Mouse (Mus musculus): ENCODE data around the gene Ppp6r2.

Gene Ppp6r2

DNA sequence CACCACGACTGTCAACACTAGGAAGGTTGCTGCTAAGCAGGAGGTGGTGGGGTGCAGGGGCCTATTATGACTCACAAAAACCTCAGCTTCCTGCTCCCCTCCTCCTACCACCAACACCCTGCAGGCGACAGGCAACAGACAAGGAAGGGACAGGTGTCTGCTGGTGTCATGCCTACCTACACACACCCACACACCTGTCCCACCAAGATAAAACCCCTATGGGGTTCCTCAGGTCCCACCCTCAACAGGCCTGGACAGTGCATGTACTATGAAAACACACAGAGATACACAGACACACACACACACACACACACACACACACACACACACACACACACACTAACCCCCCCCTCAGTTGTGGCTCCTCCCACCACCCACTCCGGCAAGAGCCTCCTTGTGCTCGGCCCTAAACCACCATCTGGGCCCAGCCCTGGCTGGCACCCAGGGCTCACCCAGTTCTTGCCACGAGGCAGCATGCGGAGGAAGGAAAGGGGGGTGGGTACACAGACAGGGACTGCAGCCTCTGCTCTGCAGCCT is 98.7 kb downstream of the Ppp6r2 start:
- no peak for DNase-seq (ENCODE audit: low spot score)

DNA sequence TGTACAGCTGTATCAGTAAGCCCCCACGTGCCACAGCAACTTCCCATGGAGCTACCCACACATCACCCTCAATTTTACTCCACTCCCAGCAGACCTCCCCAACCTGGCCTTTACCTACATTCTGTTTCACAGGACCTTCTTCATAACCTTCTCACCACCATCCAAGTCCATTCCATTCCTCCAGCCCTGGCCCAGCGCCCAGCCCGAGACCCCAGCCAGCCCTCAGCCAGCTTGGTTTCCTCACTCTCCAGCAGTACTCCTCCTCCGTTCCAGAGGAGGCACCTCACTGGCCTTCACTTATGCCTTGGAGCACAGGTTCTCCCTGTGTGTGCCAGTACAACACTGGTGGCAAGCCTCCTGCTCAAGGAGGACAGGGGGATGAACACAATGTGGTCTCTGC is 102.0 kb downstream of the Ppp6r2 start:
- no peak for DNase-seq (ENCODE audit: low spot score)

DNA sequence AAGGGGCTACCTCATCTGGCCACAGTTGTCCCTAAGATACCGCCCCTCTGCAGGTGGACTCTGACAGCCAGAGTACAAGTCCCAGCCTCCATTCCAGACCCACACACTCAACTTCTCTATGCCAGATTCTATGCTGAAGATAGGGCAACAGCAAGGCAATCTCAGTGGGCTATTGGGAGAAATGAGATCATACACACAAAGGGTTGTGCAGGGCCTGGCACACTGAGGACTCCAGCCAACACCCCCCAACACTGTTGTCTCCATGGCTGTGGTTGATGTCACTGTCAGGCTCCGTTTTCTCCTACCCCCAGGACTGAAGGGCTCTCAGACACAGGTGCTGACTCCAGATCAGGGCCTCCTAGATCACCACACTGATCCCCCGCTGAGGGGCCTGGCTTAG is 102.8 kb downstream of the Ppp6r2 start:
- no peak for DNase-seq (ENCODE audit: low spot score)

DNA sequence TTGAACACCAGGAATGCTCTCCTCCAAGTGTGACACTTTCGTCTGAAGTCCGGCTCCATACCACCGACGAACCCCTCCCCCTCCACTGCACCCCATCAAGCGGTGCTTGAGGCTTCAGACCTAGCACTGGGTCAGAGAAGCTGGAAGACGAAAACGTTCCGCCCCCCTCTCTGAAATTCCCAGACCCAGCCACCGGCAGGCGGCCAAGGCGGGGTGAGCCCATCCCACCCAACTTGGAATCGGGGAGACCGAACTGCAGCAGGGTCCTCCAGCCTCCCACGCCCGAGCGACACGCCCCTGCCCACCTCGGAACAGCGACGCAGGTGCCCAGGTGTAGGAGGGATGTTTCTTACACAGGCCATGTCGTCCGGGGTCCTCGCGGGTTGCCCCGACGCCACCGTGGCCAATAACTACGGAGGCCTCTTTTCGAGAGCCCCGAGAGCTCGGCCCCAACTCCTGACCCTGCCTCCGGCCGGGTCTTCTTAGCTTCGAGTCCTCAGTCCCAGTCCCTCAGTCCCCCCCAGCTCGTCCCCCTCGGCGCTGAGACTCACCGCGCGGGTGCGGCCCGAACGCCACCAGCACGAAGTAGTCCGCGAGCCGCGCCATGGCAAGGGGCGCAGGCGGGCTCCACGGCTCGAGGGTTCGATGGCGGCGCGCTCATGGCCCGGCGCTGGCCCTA is 103.3 kb downstream of the Ppp6r2 start:
- no peak for DNase-seq (ENCODE audit: low spot score)

DNA sequence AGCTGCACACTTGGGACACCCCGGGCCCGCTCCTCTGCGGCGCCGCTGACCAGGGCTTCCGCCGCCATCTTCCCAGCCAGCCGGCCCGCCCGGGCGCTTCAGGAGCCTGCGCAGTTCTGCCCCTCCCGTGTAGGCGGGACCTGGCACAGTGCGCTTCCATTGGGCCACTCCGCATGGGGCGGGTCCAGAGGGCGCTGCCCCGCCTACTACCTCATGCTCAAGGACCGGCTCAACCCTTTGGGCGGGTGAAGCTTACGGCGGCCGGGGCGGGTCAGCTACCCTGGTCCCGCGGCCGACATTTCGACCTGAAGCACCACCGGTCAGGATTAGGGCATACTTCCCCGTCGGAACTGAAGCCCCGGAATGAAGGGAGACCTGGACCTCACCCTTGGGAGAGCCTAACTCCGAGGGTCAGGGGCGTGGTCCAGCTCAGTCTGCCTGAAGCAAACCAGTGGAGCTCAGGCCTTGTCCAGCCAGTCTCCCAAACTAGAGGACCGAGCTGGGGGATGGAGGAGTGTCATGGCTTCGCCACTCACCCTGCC is 103.9 kb downstream of the Ppp6r2 start, which contains the start of gene Sbf1:
TSS of gene Sbf1 (minus strand) at position 122 of the 542 bp plus-strand sequence.
- peak; percentile 97 for DNase-seq (ENCODE audit: low spot score)

DNA sequence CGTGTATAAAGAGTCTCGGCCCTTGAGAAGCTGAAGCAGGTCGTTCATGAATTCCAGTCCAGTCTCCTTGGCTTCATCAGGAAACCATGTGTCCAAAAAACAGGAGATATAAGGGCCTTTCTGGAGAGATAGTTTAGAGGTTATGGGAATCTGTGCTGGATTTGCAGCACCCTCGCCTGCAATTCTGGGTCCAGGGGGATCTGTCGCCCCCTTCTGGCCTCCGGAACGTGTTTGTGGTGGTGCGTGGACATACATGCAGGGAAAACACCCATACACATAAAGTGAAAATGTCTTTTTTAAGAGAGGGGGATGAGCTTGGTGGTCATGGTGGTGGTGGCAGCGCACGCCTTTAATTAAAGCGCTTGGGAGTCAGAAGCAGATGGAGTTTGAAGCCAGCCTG is 104.8 kb downstream of the Ppp6r2 start:
- no peak for DNase-seq (ENCODE audit: low spot score)

DNA sequence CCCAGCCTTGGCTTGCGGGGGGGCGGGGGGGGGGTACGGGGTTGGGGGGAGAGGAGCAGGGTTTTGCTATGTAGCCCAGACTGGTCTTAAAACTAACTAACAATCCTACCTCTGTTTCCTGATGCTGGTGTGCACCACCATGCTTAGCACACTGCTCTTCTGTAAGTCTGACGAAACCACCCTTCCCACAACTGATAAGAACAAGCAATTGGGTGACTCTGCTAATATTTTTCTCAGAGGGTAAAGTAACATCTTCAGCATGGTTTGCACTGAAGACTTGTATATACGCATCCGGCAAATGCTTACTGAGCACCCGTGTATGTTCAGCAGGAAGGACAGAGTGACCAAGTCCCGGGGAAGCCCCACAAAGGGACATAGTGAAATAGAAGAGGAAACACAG is 109.9 kb downstream of the Ppp6r2 start:
- no peak for DNase-seq (ENCODE audit: low spot score)

DNA sequence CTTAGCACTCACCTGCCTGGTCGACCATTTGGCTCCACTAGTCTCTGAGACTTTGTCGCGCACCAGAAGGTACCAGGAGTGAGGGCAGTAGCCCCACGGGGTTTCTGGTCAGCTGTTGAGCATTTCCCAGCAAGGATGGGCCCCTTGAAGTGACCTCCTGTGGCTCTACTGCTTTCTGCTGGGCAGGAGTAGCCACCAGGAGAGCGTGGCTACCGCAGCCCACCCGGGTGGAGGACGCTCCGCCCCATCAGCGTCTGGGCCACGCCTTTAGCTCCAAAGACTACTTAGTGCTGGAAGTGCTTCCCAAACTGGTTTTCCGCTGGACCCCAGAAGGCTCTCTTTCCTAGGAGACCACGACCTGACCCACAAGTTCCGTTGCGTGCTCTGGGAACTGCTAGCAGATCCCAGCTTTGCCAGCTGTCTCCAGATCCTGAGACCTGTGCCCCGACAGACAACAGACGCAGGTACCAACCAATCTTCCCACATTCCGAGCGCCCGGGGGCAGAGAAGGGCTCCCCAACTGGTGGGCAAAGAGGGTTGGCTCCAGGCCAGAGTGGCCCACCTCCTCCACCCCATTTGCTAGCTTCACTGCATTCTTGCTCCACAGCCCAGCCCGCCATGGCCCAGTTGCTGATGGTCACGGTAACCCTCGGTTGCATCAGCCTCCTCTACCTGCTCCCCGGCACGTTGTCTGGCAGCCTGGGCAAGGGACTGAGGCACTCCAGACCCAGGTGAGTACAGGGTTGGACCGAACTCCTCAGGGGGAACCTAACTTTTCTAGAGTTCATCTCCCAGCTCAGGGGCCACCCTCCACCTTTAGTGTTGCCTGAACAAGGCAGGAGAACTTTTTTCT is 111.5 kb downstream of the Ppp6r2 start, which contains the start of gene Adm2:
TSS of gene Adm2 (plus strand) at position 51 of the 853 bp plus-strand sequence.
- no peak for DNase-seq (ENCODE audit: low spot score)

DNA sequence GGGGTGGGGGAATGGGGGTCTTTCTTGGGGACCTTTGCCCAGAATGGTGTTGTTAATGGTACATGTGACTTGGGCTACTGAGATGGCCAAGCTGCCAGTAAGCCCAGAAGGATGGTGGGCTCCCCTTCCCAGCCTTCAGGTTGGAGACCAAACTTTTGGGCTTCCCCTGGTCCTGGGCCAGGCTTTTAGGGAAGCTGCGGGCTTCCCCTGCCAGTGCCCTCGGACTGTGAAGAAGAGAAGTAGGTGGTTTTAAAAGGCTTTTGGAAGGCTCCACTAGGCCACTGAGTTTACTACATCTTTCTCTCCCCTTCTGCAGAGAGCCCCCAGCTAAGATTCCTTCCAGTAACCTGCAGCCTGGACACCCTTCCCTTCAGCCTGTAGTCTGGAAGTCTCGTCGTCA is 112.3 kb downstream of the Ppp6r2 start:
- DNase-seq (ENCODE audit: low spot score) = no peak

DNA sequence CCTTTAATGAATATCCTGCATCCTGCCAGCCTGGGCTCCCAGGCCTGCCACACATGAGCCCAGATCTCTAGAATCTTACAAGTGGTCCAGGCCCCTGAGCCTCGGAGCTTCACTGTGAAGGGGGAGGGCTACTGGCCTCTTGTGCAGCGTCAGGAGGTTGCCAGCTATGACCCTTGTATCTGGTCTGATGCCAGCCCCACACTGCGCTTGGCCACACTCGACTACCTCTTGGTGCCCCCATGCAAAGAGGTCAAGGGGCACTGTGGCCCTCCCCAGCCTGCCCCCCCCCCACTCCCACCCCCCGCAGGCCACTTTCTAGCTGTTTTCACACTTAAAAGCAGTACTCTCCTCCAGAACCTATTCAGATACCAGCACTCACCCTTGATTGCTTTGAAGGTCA is 115.1 kb downstream of the Ppp6r2 start:
- no peak for DNase-seq (ENCODE audit: low spot score)

DNA sequence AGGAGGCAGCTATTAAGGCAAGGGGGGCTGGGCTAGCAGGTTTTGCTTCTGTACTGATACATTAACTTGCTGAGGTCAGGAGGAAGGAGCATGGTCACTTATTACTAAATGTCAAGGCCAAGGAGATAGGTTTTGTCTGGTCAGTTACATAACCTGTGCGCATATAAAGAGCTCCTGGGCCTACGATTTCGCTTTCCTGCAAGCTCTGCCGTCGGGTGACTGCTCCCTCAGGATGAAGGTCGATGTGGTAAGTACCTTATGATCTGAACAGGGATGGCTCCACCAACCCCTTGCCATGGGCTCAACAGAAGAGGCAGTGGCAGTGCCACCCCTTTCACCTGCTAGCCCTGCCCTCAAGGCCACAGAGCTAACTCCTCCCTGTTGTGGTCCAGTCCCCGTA is 122.9 kb downstream of the Ppp6r2 start, which contains the start of gene Miox:
TSS of gene Miox (plus strand) at position 128 of the 400 bp plus-strand sequence.
- no peak for DNase-seq (ENCODE audit: low spot score)

DNA sequence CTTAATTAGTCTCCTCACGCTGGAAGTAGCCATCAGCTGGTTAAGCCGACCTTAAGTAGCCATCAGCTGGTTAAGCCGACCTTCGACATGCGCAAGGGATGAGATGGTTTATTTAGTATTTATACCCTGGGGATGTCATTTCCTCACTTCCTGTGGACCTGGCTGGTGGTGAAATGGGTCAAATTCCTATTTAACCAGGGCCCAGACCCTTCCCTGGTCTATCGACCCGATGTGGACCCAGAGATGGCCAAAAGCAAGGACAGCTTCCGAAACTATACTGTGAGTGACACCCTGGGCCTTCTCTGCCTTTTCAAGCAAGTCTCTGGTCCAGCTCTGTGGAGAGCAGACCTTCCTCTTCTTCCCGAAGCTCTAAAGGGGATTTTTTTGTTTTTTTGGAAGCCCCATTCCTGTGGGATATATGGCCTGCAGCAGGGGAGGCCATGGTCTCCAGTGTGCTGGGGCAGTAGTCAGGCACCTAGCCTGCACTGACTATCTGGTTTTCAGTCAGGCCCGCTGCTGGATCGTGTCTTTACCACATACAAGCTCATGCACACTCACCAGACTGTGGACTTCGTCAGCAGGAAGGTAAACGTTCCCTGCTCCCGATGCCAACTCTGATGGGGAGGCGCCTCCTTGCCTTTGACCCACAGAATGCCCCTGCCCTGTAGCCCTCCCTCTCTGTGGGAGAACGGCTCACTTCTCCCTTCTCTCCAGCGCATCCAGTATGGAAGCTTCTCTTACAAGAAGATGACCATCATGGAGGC is 123.6 kb downstream of the Ppp6r2 start:
- no peak for DNase-seq (ENCODE audit: low spot score)

DNA sequence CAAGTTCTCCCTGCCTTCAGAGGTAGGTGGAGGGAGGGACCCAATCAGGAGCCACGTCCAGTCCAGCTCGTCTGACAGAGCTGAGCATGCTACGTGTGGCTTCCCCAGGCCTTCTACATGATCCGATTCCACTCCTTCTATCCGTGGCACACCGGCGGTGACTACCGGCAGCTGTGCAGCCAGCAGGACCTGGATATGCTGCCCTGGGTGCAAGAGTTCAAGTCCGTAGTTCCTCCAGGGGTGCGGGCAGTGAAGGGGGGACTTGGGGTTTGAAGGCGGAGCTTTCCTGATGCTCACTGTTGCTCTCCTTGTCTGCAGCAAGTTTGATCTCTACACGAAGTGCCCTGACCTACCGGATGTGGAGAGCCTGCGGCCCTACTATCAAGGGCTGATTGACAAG is 125.1 kb downstream of the Ppp6r2 start:
- no peak for DNase-seq (ENCODE audit: low spot score)

Measured in ovary, adult 18-20 months (tissue).